Mouse (Mus musculus): ENCODE measurements around the gene Gabpb1. TPM values are rescaled to one million over a fixed set of nuclear protein-coding genes. Genes with fewer than 3 reads are reported as not detected.

The Gabpb1 gene
- 42.3 and 48.6 TPM in 2 replicates for polyA plus RNA-seq (2016; fragmentation: Nextera tagmentation; extraction: Ambion mirVana)

- no peaks in the 10 kb centered on the region for H3K27me3 ChIP-seq (ENCODE audit: insufficient read depth, poor library complexity, severe bottlenecking)
- no peaks in the 10 kb centered on the region for H3K9me3 ChIP-seq
- no peak for DNase-seq (ENCODE audit: low spot score)
- 26% methylated on average over 12 of the region's 12 CpGs for WGBS
- H3K27ac ChIP-seq = peak within 1 kb of the TSS; percentile 100
- H3K4me3 ChIP-seq = peak within 1 kb of the TSS; percentile 97
- H3K36me3 ChIP-seq = peaks cover 28% of the 10 kb centered on the region
- peaks cover 9% of the 10 kb centered on the region; the same call in 1 of the 2 replicates for H3K4me1 ChIP-seq
These were observed at the start of gene Gabpb1 for GRCm38 (mm10) chr2:126676122-126676515. Gene Gabpb1 (minus strand): TSS chr2:126676337.

- Histone ChIP-seq H3K4me3 (no peak overlapping the region), H3K9me3 (no peaks in the 10 kb centered on the region), H3K4me1 (peaks cover 6% of the 10 kb centered on the region), H3K36me3 (peaks cover 12% of the 10 kb centered on the region; the same call in 1 of the 2 replicates), H3K27me3 (ENCODE audit: insufficient read depth, poor library complexity, severe bottlenecking) (no peaks in the 10 kb centered on the region), H3K27ac (no peak overlapping the region)
- no peak for DNase-seq (ENCODE audit: low spot score)
These were observed 36.8 kb upstream of the Gabpb1 start for GRCm38 (mm10) chr2:126712950-126713349.

- Histone ChIP-seq H3K36me3 (peaks cover 12% of the 10 kb centered on the region; the same call in 1 of the 2 replicates), H3K27ac (no peak overlapping the region), H3K9me3 (no peaks in the 10 kb centered on the region), H3K27me3 (ENCODE audit: insufficient read depth, poor library complexity, severe bottlenecking) (no peaks in the 10 kb centered on the region), H3K4me3 (no peak overlapping the region), H3K4me1 (peaks cover 8% of the 10 kb centered on the region)
- DNase-seq (ENCODE audit: low spot score) = no peak
- 95% methylated on average over 5 of the region's 5 CpGs for WGBS
These were observed 36.4 kb upstream of the Gabpb1 start for GRCm38 (mm10) chr2:126712526-126712925.

- WGBS = 84% methylated on average over 4 of the region's 4 CpGs
These were observed 32.2 kb upstream of the Gabpb1 start for GRCm38 (mm10) chr2:126708361-126708760.

GRCm38 (mm10) chr2:126707438-126707779 lies 31.3 kb upstream of the Gabpb1 start:
- 0 out of 2 replicates have a peak, but pooled peaks cover 7% of the 10 kb centered on the region for H3K36me3 ChIP-seq
- H3K27ac ChIP-seq = peak overlapping the region; percentile 91
- no peaks in the 10 kb centered on the region for H3K27me3 ChIP-seq (ENCODE audit: insufficient read depth, poor library complexity, severe bottlenecking)
- no peaks in the 10 kb centered on the region for H3K9me3 ChIP-seq
- H3K4me1 ChIP-seq = peaks cover 8% of the 10 kb centered on the region
- no peak for DNase-seq (ENCODE audit: low spot score)
- peak overlapping the region; percentile 93 for H3K4me3 ChIP-seq
- 0% methylated on average over 23 of the region's 23 CpGs for WGBS

More at GRCm38 (mm10) chr2:126708361-126708760, 32.2 kb upstream of the Gabpb1 start:
- Histone ChIP-seq H3K9me3 (no peaks in the 10 kb centered on the region), H3K4me3 (peak overlapping the region; percentile 93; the same call in 1 of the 2 replicates), H3K27ac (no peak overlapping the region), H3K4me1 (peaks cover 8% of the 10 kb centered on the region), H3K27me3 (ENCODE audit: insufficient read depth, poor library complexity, severe bottlenecking) (no peaks in the 10 kb centered on the region), H3K36me3 (0 out of 2 replicates have a peak, but pooled peaks cover 7% of the 10 kb centered on the region)
- DNase-seq (ENCODE audit: low spot score) = no peak

- peak; percentile 99 for DNase-seq (ENCODE audit: low spot score)
- H3K9me3 ChIP-seq = no peaks in the 10 kb centered on the region
- WGBS = 3% methylated on average over 47 of the region's 47 CpGs
- peak within 1 kb of the TSS; percentile 91 for H3K27ac ChIP-seq
- H3K4me3 ChIP-seq = peak within 1 kb of the TSS; percentile 93
- H3K27me3 ChIP-seq (ENCODE audit: insufficient read depth, poor library complexity, severe bottlenecking) = no peaks in the 10 kb centered on the region
- H3K4me1 ChIP-seq = peaks cover 8% of the 10 kb centered on the region
- 0 out of 2 replicates have a peak, but pooled peaks cover 7% of the 10 kb centered on the region for H3K36me3 ChIP-seq
These were observed 30.8 kb upstream of the Gabpb1 start, which contains the start of gene Usp8 for GRCm38 (mm10) chr2:126706759-126707437. Gene Usp8 (plus strand): TSS chr2:126707328.

- Histone ChIP-seq H3K27ac (no peak overlapping the region), H3K4me3 (no peak overlapping the region), H3K4me1 (no peaks in the 10 kb centered on the region), H3K27me3 (ENCODE audit: insufficient read depth, poor library complexity, severe bottlenecking) (no peaks in the 10 kb centered on the region), H3K36me3 (no peaks in the 10 kb centered on the region), H3K9me3 (no peaks in the 10 kb centered on the region)
- no peak for DNase-seq (ENCODE audit: low spot score)
- 81% methylated on average over 6 of the region's 6 CpGs for WGBS
These were observed 19.1 kb upstream of the Gabpb1 start for GRCm38 (mm10) chr2:126695285-126695684.

GRCm38 (mm10) chr2:126691290-126691689 lies 15.2 kb upstream of the Gabpb1 start:
- WGBS = 78% methylated on average over 3 of the region's 3 CpGs
- H3K27me3 ChIP-seq (ENCODE audit: insufficient read depth, poor library complexity, severe bottlenecking) = no peaks in the 10 kb centered on the region

GRCm38 (mm10) chr2:126682937-126683336 lies 6.8 kb upstream of the Gabpb1 start:
- Histone ChIP-seq H3K4me3 (no peak overlapping the region), H3K4me1 (peaks cover 4% of the 10 kb centered on the region; the same call in 1 of the 2 replicates), H3K9me3 (no peaks in the 10 kb centered on the region), H3K27ac (no peak overlapping the region), H3K27me3 (ENCODE audit: insufficient read depth, poor library complexity, severe bottlenecking) (no peaks in the 10 kb centered on the region), H3K36me3 (peaks cover 36% of the 10 kb centered on the region)
- 72% methylated on average over 1 of the region's 1 CpGs for WGBS
- DNase-seq (ENCODE audit: low spot score) = no peak

More at GRCm38 (mm10) chr2:126691290-126691689, 15.2 kb upstream of the Gabpb1 start:
- H3K36me3 ChIP-seq = no peaks in the 10 kb centered on the region
- H3K27ac ChIP-seq = no peak overlapping the region
- no peaks in the 10 kb centered on the region for H3K4me1 ChIP-seq
- no peaks in the 10 kb centered on the region for H3K9me3 ChIP-seq
- no peak overlapping the region for H3K4me3 ChIP-seq
- no peak for DNase-seq (ENCODE audit: low spot score)

GRCm38 (mm10) chr2:126682333-126682732 lies 6.2 kb upstream of the Gabpb1 start:
- H3K27me3 ChIP-seq (ENCODE audit: insufficient read depth, poor library complexity, severe bottlenecking) = no peaks in the 10 kb centered on the region
- no peaks in the 10 kb centered on the region for H3K9me3 ChIP-seq
- H3K4me3 ChIP-seq = no peak overlapping the region
- 39% methylated on average over 2 of the region's 2 CpGs for WGBS
- H3K4me1 ChIP-seq = peaks cover 4% of the 10 kb centered on the region; the same call in 1 of the 2 replicates
- DNase-seq (ENCODE audit: low spot score) = no peak
- no peak overlapping the region for H3K27ac ChIP-seq
- H3K36me3 ChIP-seq = peaks cover 41% of the 10 kb centered on the region

GRCm38 (mm10) chr2:126677366-126677765 lies 1.2 kb upstream of the Gabpb1 start:
- Histone ChIP-seq H3K36me3 (peaks cover 28% of the 10 kb centered on the region), H3K4me3 (no peak overlapping the region; the same call in 1 of the 2 replicates), H3K27ac (no peak overlapping the region), H3K4me1 (peaks cover 11% of the 10 kb centered on the region; the same call in 1 of the 2 replicates), H3K27me3 (ENCODE audit: insufficient read depth, poor library complexity, severe bottlenecking) (no peaks in the 10 kb centered on the region), H3K9me3 (no peaks in the 10 kb centered on the region)
- DNase-seq (ENCODE audit: low spot score) = no peak
- 83% methylated on average over 1 of the region's 1 CpGs for WGBS

GRCm38 (mm10) chr2:126675169-126676121 lies 692 bp downstream of the Gabpb1 start:
- Histone ChIP-seq H3K9me3 (no peaks in the 10 kb centered on the region), H3K4me1 (peaks cover 9% of the 10 kb centered on the region; the same call in 1 of the 2 replicates), H3K4me3 (peak overlapping the region; percentile 97), H3K36me3 (peaks cover 22% of the 10 kb centered on the region), H3K27me3 (ENCODE audit: insufficient read depth, poor library complexity, severe bottlenecking) (no peaks in the 10 kb centered on the region), H3K27ac (peak overlapping the region; percentile 100)
- under 1% methylated on average over 99 of the region's 99 CpGs for WGBS
- peak; percentile 92 for DNase-seq (ENCODE audit: low spot score)

All from heart, embryonic 10.5 days (tissue).